Mouse (Mus musculus) thymus, adult 2 months (tissue): ENCODE data around the gene Paxip1. TPM values are rescaled to one million over a fixed set of nuclear protein-coding genes. Genes with fewer than 3 reads are reported as not detected.

Source experiments
- DNase-seq: peaks from one replicate; pipeline ENCODE4 v3.0.0; 2021
- H3K27ac ChIP-seq: fragments of 200-500 bp; 2 replicates; pipeline ENCODE4 v1.5.1; 2012; ENCODE audit warnings: low read length, control low read depth; ENCODE audit not compliant: control insufficient read depth, insufficient read depth
- H3K27me3 ChIP-seq: fragments of 200-500 bp; 2 replicates; pipeline ENCODE4 v1.6.1; 2012; ENCODE audit warnings: mild to moderate bottlenecking, low read length, moderate library complexity, mixed read lengths; ENCODE audit not compliant: control insufficient read depth, insufficient read depth
- H3K36me3 ChIP-seq: fragments of 200-500 bp; 2 replicates; pipeline ENCODE4 v1.6.1; 2012; ENCODE audit warnings: mild to moderate bottlenecking, low read length, moderate library complexity; ENCODE audit not compliant: control insufficient read depth, insufficient read depth
- H3K4me1 ChIP-seq: fragments of 200-500 bp; replicated peaks from 2 replicates; pipeline ENCODE4 v1.6.1; 2012; ENCODE audit warnings: low read length; ENCODE audit not compliant: control insufficient read depth, insufficient read depth
- H3K4me3 ChIP-seq: fragments of 200-500 bp; 2 replicates; pipeline ENCODE4 v1.5.1; 2012; ENCODE audit warnings: mild to moderate bottlenecking, low read length, control low read depth, moderate library complexity; ENCODE audit not compliant: control insufficient read depth, insufficient read depth
- CTCF ChIP-seq: fragments of 200-500 bp; IDR thresholded peaks from 2 replicates; pipeline ENCODE4 v1.5.1; 2012; ENCODE audit warnings: mild to moderate bottlenecking, control low read depth, low read length, moderate library complexity, borderline replicate concordance; ENCODE audit not compliant: control insufficient read depth, poor library complexity, insufficient read depth; ENCODE audit errors: extremely low read depth
- POLR2A ChIP-seq: fragments of 200-500 bp; IDR thresholded peaks from 2 replicates; pipeline ENCODE4 v1.6.1; 2012; ENCODE audit warnings: mild to moderate bottlenecking, low read length, control low read depth, moderate library complexity; ENCODE audit not compliant: control insufficient read depth, poor library complexity, insufficient read depth; ENCODE audit errors: extremely low read depth
- whole genome bisulfite sequencing: fragments of 180-500 bp; shearing (Covaris S2); methylation state at CpG from one replicate; pipeline ENCODE4 v1.1.7; 2018; 5-methylcytosine and 5-hydroxymethylcytosine counted together
- polyA plus RNA-seq: library from polyadenylated mRNA; depleted of rRNA; stranded (reverse); fragments of >200 nt; gene quantifications from 2 replicates; pipeline ENCODE4 v1.2.3, GENCODE M21; 2012

Gene Paxip1
- polyA plus RNA-seq, 1 experiment = 68.1 TPM

- no peak for TF ChIP-seq CTCF
- no peak for TF ChIP-seq POLR2A
- H3K4me3 ChIP-seq = no peak overlapping the region
- H3K36me3 ChIP-seq = no peaks in the 10 kb centered on the region
- no peak for DNase-seq
- H3K27ac ChIP-seq = no peak overlapping the region
- 95% methylated on average over 2 of the region's 2 CpGs for WGBS
- H3K4me1 ChIP-seq = no peaks in the 10 kb centered on the region
- H3K27me3 ChIP-seq = no peaks in the 10 kb centered on the region
Measured at GRCm38 (mm10) chr5:27814282-27814681, 22.8 kb upstream of the Paxip1 start.

GRCm38 (mm10) chr5:27793923-27794322, 2.4 kb upstream of the Paxip1 start:
- peak; percentile 86 for DNase-seq
- Histone ChIP-seq H3K27ac (no peak overlapping the region), H3K27me3 (no peaks in the 10 kb centered on the region), H3K4me3 (no peak overlapping the region), H3K4me1 (peaks cover 11% of the 10 kb centered on the region), H3K36me3 (no peaks in the 10 kb centered on the region)
- WGBS = 11% methylated on average over 1 of the region's 1 CpGs
- no peak for TF ChIP-seq POLR2A
- TF ChIP-seq CTCF = no peak

- Histone ChIP-seq H3K27me3 (no peaks in the 10 kb centered on the region), H3K36me3 (peaks cover 3% of the 10 kb centered on the region), H3K27ac (no peak overlapping the region), H3K4me1 (peaks cover 11% of the 10 kb centered on the region), H3K4me3 (no peak overlapping the region)
- 59% methylated on average over 9 of the region's 9 CpGs for WGBS
- TF ChIP-seq POLR2A = no peak
- TF ChIP-seq CTCF = no peak
- DNase-seq = no peak
Measured at GRCm38 (mm10) chr5:27792531-27793205, 1.2 kb upstream of the Paxip1 start.

- no peak for TF ChIP-seq CTCF
- no peak for TF ChIP-seq POLR2A
- Histone ChIP-seq H3K27ac (peak overlapping the region; percentile 33; the same call in 1 of the 2 replicates), H3K4me1 (peaks cover 11% of the 10 kb centered on the region), H3K27me3 (no peaks in the 10 kb centered on the region), H3K36me3 (peaks cover 7% of the 10 kb centered on the region), H3K4me3 (peak overlapping the region; percentile 76)
- DNase-seq = no peak
- WGBS = 24% methylated on average over 8 of the region's 8 CpGs
Measured at GRCm38 (mm10) chr5:27792173-27792470, 631 bp upstream of the Paxip1 start.

GRCm38 (mm10) chr5:27790910-27791288, 592 bp downstream of the Paxip1 start:
- peak; percentile 58 for DNase-seq
- Histone ChIP-seq H3K27me3 (no peaks in the 10 kb centered on the region), H3K4me1 (peaks cover 11% of the 10 kb centered on the region), H3K36me3 (peaks cover 16% of the 10 kb centered on the region), H3K4me3 (peak overlapping the region; percentile 76), H3K27ac (no peak overlapping the region)
- under 1% methylated on average over 40 of the region's 47 CpGs for WGBS
- TF ChIP-seq POLR2A (no peak), CTCF (no peak)

- TF ChIP-seq CTCF = no peak
- no peak overlapping the region for H3K27ac ChIP-seq
- WGBS = 30% methylated on average over 21 of the region's 21 CpGs
Measured at GRCm38 (mm10) chr5:27790086-27790909, 1.2 kb downstream of the Paxip1 start.

GRCm38 (mm10) chr5:27789586-27789985, 1.9 kb downstream of the Paxip1 start:
- Histone ChIP-seq H3K27me3 (no peaks in the 10 kb centered on the region), H3K27ac (no peak overlapping the region), H3K4me3 (no peak overlapping the region), H3K4me1 (peaks cover 11% of the 10 kb centered on the region), H3K36me3 (peaks cover 21% of the 10 kb centered on the region)
- no peak for DNase-seq
- TF ChIP-seq POLR2A (no peak), CTCF (no peak)
- 91% methylated on average over 10 of the region's 10 CpGs for WGBS

More at GRCm38 (mm10) chr5:27790086-27790909, 1.2 kb downstream of the Paxip1 start:
- peaks cover 16% of the 10 kb centered on the region for H3K36me3 ChIP-seq
- H3K4me3 ChIP-seq = peak overlapping the region; percentile 76
- DNase-seq = no peak
- peaks cover 11% of the 10 kb centered on the region for H3K4me1 ChIP-seq
- H3K27me3 ChIP-seq = no peaks in the 10 kb centered on the region
